Mouse (Mus musculus) intestine, embryonic 14.5 days (tissue): Measurements from ENCODE around the gene Ablim2. TPM values are rescaled to one million over a fixed set of nuclear protein-coding genes. Genes with fewer than 3 reads are reported as not detected.

Source experiments
- ATAC-seq: fragments of 200-750 bp; cut with Nextera tagmentation; replicated peaks from 2 replicates; pipeline ENCODE4 v1.8.0; 2017; ENCODE audit warnings: low read depth, moderate number of reproducible peaks, moderate TSS enrichment, moderate library complexity; ENCODE audit not compliant: low FRiP score, low TSS enrichment
- DNase-seq: peaks from one replicate; pipeline ENCODE4 v3.0.0-alpha.2; 2018; ENCODE audit warnings: low spot score
- H3K27ac ChIP-seq: fragments of 300-500 bp; sonication (generic); 2 replicates; pipeline ENCODE4 v1.5.1; 2014; ENCODE audit warnings: low read depth, mild to moderate bottlenecking, control low read depth
- H3K27me3 ChIP-seq: fragments of 300-500 bp; sonication (generic); replicated peaks from 2 replicates; pipeline ENCODE4 v1.6.1; 2014; ENCODE audit warnings: low read length, control low read depth; ENCODE audit not compliant: control insufficient read depth, insufficient read depth
- H3K36me3 ChIP-seq: fragments of 300-500 bp; sonication (generic); 2 replicates; pipeline ENCODE4 v1.6.1; 2014; ENCODE audit warnings: low read length, control low read depth; ENCODE audit not compliant: control insufficient read depth, insufficient read depth
- H3K4me1 ChIP-seq: fragments of 300-500 bp; sonication (generic); replicated peaks from 2 replicates; pipeline ENCODE4 v1.6.1; 2014; ENCODE audit warnings: low read length, control low read depth, mixed read lengths; ENCODE audit not compliant: control insufficient read depth, insufficient read depth
- H3K4me2 ChIP-seq: fragments of 300-500 bp; sonication (generic); 2 replicates; pipeline ENCODE4 v1.6.1; 2014; ENCODE audit warnings: low read length
- H3K4me3 ChIP-seq: fragments of 300-500 bp; sonication (generic); 2 replicates; pipeline ENCODE4 v1.5.1; 2014; ENCODE audit warnings: low read depth, low read length, control low read depth, mixed read lengths
- H3K9ac ChIP-seq: fragments of 300-500 bp; sonication (generic); 2 replicates; pipeline ENCODE4 v1.6.1; 2014; ENCODE audit warnings: mild to moderate bottlenecking, low read length
- H3K9me3 ChIP-seq: fragments of 300-500 bp; sonication (generic); 2 replicates; pipeline ENCODE4 v1.6.1; 2016; ENCODE audit warnings: low read length, control low read depth; ENCODE audit not compliant: control insufficient read depth
- WGBS: fragments of 180-500 bp; shearing (Covaris S2); extraction: QIAGEN DNeasy Blood & Tissue Kit; methylation state at CpG from one replicate; pipeline ENCODE4 v1.1.7; 2014; 5-methylcytosine and 5-hydroxymethylcytosine counted together
- polyA plus RNA-seq: library from polyadenylated mRNA; unstranded; fragments of >200 nt; fragmentation: Nextera tagmentation; extraction: Ambion mirVana; gene quantifications from 2 replicates; pipeline ENCODE4 v1.2.1, GENCODE M21; 2014

Ablim2 gene
- polyA plus RNA-seq, 1 experiment from 2014 or later, result 4.4 TPM

- H3K4me3 ChIP-seq, result no peak overlapping the region
- H3K27ac ChIP-seq, result no peak overlapping the region
- ATAC-seq, result no peak
- DNase-seq, result no peak
- 84% methylated on average over 3 of the region's 3 CpGs for WGBS
- H3K27me3 ChIP-seq, result no peaks in the 10 kb centered on the region
- no peak overlapping the region for H3K4me2 ChIP-seq
- H3K36me3 ChIP-seq, result no peaks in the 10 kb centered on the region
- no peaks in the 10 kb centered on the region for H3K9me3 ChIP-seq
- no peak overlapping the region for H3K9ac ChIP-seq
- H3K4me1 ChIP-seq, result no peaks in the 10 kb centered on the region
These were observed 60.2 kb downstream of the Ablim2 start for GRCm38 (mm10) chr5:35817882-35818281.

- no peaks in the 10 kb centered on the region for H3K9me3 ChIP-seq
- WGBS, result 67% methylated on average over 5 of the region's 5 CpGs
- ATAC-seq (no peak), DNase-seq (no peak)
- H3K36me3 ChIP-seq, result no peaks in the 10 kb centered on the region
- no peak overlapping the region for H3K4me3 ChIP-seq
- H3K27me3 ChIP-seq, result no peaks in the 10 kb centered on the region
- H3K27ac ChIP-seq, result no peak overlapping the region
- H3K4me2 ChIP-seq, result no peak overlapping the region
- H3K9ac ChIP-seq, result no peak overlapping the region
- H3K4me1 ChIP-seq, result no peaks in the 10 kb centered on the region
These were observed 65.0 kb downstream of the Ablim2 start for GRCm38 (mm10) chr5:35822721-35823120.

- Histone ChIP-seq H3K4me3 (no peak overlapping the region), H3K9me3 (no peaks in the 10 kb centered on the region), H3K9ac (no peak overlapping the region), H3K27ac (no peak overlapping the region), H3K36me3 (no peaks in the 10 kb centered on the region), H3K27me3 (no peaks in the 10 kb centered on the region), H3K4me1 (no peaks in the 10 kb centered on the region), H3K4me2 (no peak overlapping the region)
- WGBS, result 79% methylated on average over 5 of the region's 5 CpGs
- no peak for DNase-seq
- ATAC-seq, result no peak
These were observed 68.8 kb downstream of the Ablim2 start for GRCm38 (mm10) chr5:35826465-35826864.

- Histone ChIP-seq H3K36me3 (no peaks in the 10 kb centered on the region), H3K9ac (no peak overlapping the region), H3K4me1 (no peaks in the 10 kb centered on the region), H3K4me2 (no peak overlapping the region), H3K27me3 (no peaks in the 10 kb centered on the region), H3K27ac (no peak overlapping the region), H3K9me3 (no peaks in the 10 kb centered on the region), H3K4me3 (no peak overlapping the region)
- ATAC-seq (no peak), DNase-seq (no peak)
- WGBS, result 60% methylated on average over 14 of the region's 14 CpGs
These were observed 69.4 kb downstream of the Ablim2 start for GRCm38 (mm10) chr5:35827075-35827474.

- no peak for DNase-seq
These were observed 70.2 kb downstream of the Ablim2 start for GRCm38 (mm10) chr5:35827856-35828255.

GRCm38 (mm10) chr5:35830101-35830500, 72.4 kb downstream of the Ablim2 start:
- H3K4me2 ChIP-seq, result no peak overlapping the region
- no peak for DNase-seq
- H3K9ac ChIP-seq, result no peak overlapping the region
- H3K9me3 ChIP-seq, result no peaks in the 10 kb centered on the region
- no peak overlapping the region for H3K27ac ChIP-seq
- no peaks in the 10 kb centered on the region for H3K4me1 ChIP-seq
- H3K4me3 ChIP-seq, result no peak overlapping the region
- H3K27me3 ChIP-seq, result no peaks in the 10 kb centered on the region
- 80% methylated on average over 3 of the region's 3 CpGs for WGBS
- ATAC-seq, result no peak
- no peaks in the 10 kb centered on the region for H3K36me3 ChIP-seq

More at GRCm38 (mm10) chr5:35827856-35828255, 70.2 kb downstream of the Ablim2 start:
- Histone ChIP-seq H3K36me3 (no peaks in the 10 kb centered on the region), H3K27ac (no peak overlapping the region), H3K9me3 (no peaks in the 10 kb centered on the region), H3K27me3 (no peaks in the 10 kb centered on the region), H3K9ac (no peak overlapping the region), H3K4me3 (no peak overlapping the region), H3K4me2 (no peak overlapping the region), H3K4me1 (no peaks in the 10 kb centered on the region)
- WGBS, result 82% methylated on average over 5 of the region's 5 CpGs
- no peak for ATAC-seq

- H3K4me2 ChIP-seq, result no peak overlapping the region
- no peak overlapping the region for H3K9ac ChIP-seq
- no peaks in the 10 kb centered on the region for H3K4me1 ChIP-seq
- H3K36me3 ChIP-seq, result no peaks in the 10 kb centered on the region
- ATAC-seq, result no peak
- no peak overlapping the region for H3K4me3 ChIP-seq
- H3K9me3 ChIP-seq, result no peaks in the 10 kb centered on the region
- no peak overlapping the region for H3K27ac ChIP-seq
- WGBS, result 85% methylated on average over 4 of the region's 4 CpGs
- H3K27me3 ChIP-seq, result no peaks in the 10 kb centered on the region
- DNase-seq, result no peak
These were observed 76.2 kb downstream of the Ablim2 start for GRCm38 (mm10) chr5:35833881-35834280.

- Histone ChIP-seq H3K9me3 (no peaks in the 10 kb centered on the region), H3K36me3 (no peaks in the 10 kb centered on the region), H3K9ac (no peak overlapping the region), H3K4me3 (no peak overlapping the region), H3K4me2 (no peak overlapping the region), H3K27me3 (no peaks in the 10 kb centered on the region), H3K27ac (no peak overlapping the region), H3K4me1 (no peaks in the 10 kb centered on the region)
- no peak for ATAC-seq
- WGBS, result 91% methylated on average over 15 of the region's 15 CpGs
- DNase-seq, result no peak
These were observed 79.3 kb downstream of the Ablim2 start for GRCm38 (mm10) chr5:35836992-35837391.

- Histone ChIP-seq H3K4me3 (no peak overlapping the region), H3K27ac (no peak overlapping the region), H3K4me2 (no peak overlapping the region), H3K36me3 (no peaks in the 10 kb centered on the region), H3K9ac (no peak overlapping the region), H3K9me3 (no peaks in the 10 kb centered on the region), H3K27me3 (no peaks in the 10 kb centered on the region), H3K4me1 (no peaks in the 10 kb centered on the region)
- ATAC-seq (no peak), DNase-seq (no peak)
- WGBS, result 38% methylated on average over 2 of the region's 2 CpGs
These were observed 81.6 kb downstream of the Ablim2 start for GRCm38 (mm10) chr5:35839262-35839661.
